Mouse (Mus musculus) kidney, embryonic 14.5 days (tissue): ENCODE data around the gene Olfr1532-ps1. TPM values are rescaled to one million over a fixed set of nuclear protein-coding genes. Genes with fewer than 3 reads are reported as not detected.
"Not testable (repeated sequence)": the region's sequence is repeated elsewhere in the genome, so short reads cannot be mapped to it uniquely, and the experiment has no call there.

Experiments used
- ATAC-seq: fragments of 200-750 bp; cut with Nextera tagmentation; 2 replicates; pipeline ENCODE4 v1.8.0; 2017; ENCODE audit warnings: moderate number of reproducible peaks, mild to moderate bottlenecking, moderate TSS enrichment, moderate library complexity; ENCODE audit not compliant: low FRiP score, low TSS enrichment
- H3K27ac ChIP-seq: fragments of 300-500 bp; sonication (generic); 2 replicates; pipeline ENCODE4 v1.5.1; 2014; ENCODE audit warnings: low read depth, mild to moderate bottlenecking, low read length, moderate library complexity, mixed read lengths
- H3K27me3 ChIP-seq: fragments of 300-500 bp; sonication (generic); 2 replicates; pipeline ENCODE4 v1.6.1; 2014; ENCODE audit warnings: mild to moderate bottlenecking, low read length; ENCODE audit not compliant: control insufficient read depth, insufficient read depth
- H3K36me3 ChIP-seq: fragments of 300-500 bp; sonication (generic); 2 replicates; pipeline ENCODE4 v1.6.1; 2014; ENCODE audit warnings: low read length, mixed read lengths; ENCODE audit not compliant: control insufficient read depth, insufficient read depth
- H3K4me1 ChIP-seq: fragments of 300-500 bp; sonication (generic); 2 replicates; pipeline ENCODE4 v1.6.1; 2014; ENCODE audit warnings: low read length, mixed read lengths; ENCODE audit not compliant: control insufficient read depth, insufficient read depth
- H3K4me2 ChIP-seq: fragments of 300-500 bp; sonication (generic); replicated peaks from 2 replicates; pipeline ENCODE4 v1.6.1; 2014; ENCODE audit warnings: low read depth, mild to moderate bottlenecking, low read length
- H3K4me3 ChIP-seq: fragments of 300-500 bp; sonication (generic); 2 replicates; pipeline ENCODE4 v1.5.1; 2014; ENCODE audit warnings: mild to moderate bottlenecking, low read length
- H3K9ac ChIP-seq: fragments of 300-500 bp; sonication (generic); 2 replicates; pipeline ENCODE4 v1.6.1; 2014; ENCODE audit warnings: low read depth, mild to moderate bottlenecking, low read length, moderate library complexity
- H3K9me3 ChIP-seq: fragments of 300-500 bp; sonication (generic); 2 replicates; pipeline ENCODE4 v1.6.1; 2016; ENCODE audit warnings: low read length; ENCODE audit not compliant: control insufficient read depth
- WGBS: fragments of 180-500 bp; shearing (Covaris S2); extraction: QIAGEN DNeasy Blood & Tissue Kit; methylation state at CpG from one replicate; pipeline ENCODE4 v1.1.7; 2014; 5-methylcytosine and 5-hydroxymethylcytosine counted together
- polyA plus RNA-seq: library from polyadenylated mRNA; unstranded; fragments of >200 nt; fragmentation: Nextera tagmentation; extraction: Ambion mirVana; gene quantifications from 2 replicates; pipeline ENCODE4 v1.2.1, GENCODE M21; 2014

Gene Olfr1532-ps1
- polyA plus RNA-seq = not detected in 2 replicates

- no peak within 1 kb of the TSS for H3K9ac ChIP-seq
- H3K4me3 ChIP-seq = no peak within 1 kb of the TSS
- no peak within 1 kb of the TSS for H3K4me2 ChIP-seq
- no peaks in the 10 kb centered on the region for H3K9me3 ChIP-seq
- WGBS = 80% methylated on average over 2 of the region's 2 CpGs
- no peaks in the 10 kb centered on the region for H3K36me3 ChIP-seq
- H3K27me3 ChIP-seq = no peaks in the 10 kb centered on the region
- H3K27ac ChIP-seq = no peak within 1 kb of the TSS
- H3K4me1 ChIP-seq = no peaks in the 10 kb centered on the region
- no peak for ATAC-seq
Observed at GRCm38 (mm10) chr7:106907676-106908075, at the start of gene Olfr1532-ps1. TSS of gene Olfr1532-ps1 (plus strand) at chr7:106908001.

DNA sequence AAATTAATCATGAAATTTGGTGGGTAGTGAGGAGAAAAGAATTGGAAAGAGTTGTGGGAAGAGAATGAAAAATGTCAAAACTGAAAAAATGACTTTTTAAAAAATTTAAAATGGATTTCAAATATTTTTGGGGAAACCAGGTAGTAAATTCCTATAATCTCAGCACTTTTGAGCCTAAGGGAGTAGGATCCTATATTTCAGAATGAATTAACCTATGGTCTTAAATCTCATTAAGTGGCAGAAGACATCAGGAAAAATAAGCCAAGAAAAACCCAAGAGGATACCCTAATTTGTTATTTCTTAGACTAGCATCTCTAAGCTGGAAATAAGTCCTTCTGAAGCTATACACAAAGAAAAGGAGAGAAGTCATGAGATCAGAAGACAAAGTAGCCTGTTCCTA, 44.9 kb upstream of the Olfr1532-ps1 start, which contains the start of gene Olfr704:
TSS of gene Olfr704 (plus strand) at position 301 of the 400 bp plus-strand sequence.
- Histone ChIP-seq H3K9ac (no peak within 1 kb of the TSS), H3K9me3 (no peaks in the 10 kb centered on the region), H3K4me3 (no peak within 1 kb of the TSS), H3K27ac (no peak within 1 kb of the TSS), H3K4me1 (no peaks in the 10 kb centered on the region), H3K4me2 (no peak within 1 kb of the TSS), H3K27me3 (no peaks in the 10 kb centered on the region), H3K36me3 (no peaks in the 10 kb centered on the region)
- no peak for ATAC-seq

- Histone ChIP-seq H3K27ac (no peak within 1 kb of the TSS), H3K4me1 (no peaks in the 10 kb centered on the region)
- 79% methylated on average over 3 of the region's 3 CpGs for WGBS
Observed at GRCm38 (mm10) chr7:106876791-106877190, 31.0 kb upstream of the Olfr1532-ps1 start, which contains the start of gene Olfr705. TSS of gene Olfr705 (minus strand) at chr7:106876891.

GRCm38 (mm10) chr7:106888062-106888461, 19.7 kb upstream of the Olfr1532-ps1 start, which contains the start of gene Olfr706:
TSS of gene Olfr706 (minus strand) at chr7:106888162.
- no peak for ATAC-seq
- 80% methylated on average over 2 of the region's 2 CpGs for WGBS
- Histone ChIP-seq H3K4me1 (no peaks in the 10 kb centered on the region), H3K27ac (no peak within 1 kb of the TSS), H3K9ac (no peak within 1 kb of the TSS), H3K27me3 (no peaks in the 10 kb centered on the region), H3K4me2 (no peak within 1 kb of the TSS), H3K9me3 (no peaks in the 10 kb centered on the region), H3K36me3 (no peaks in the 10 kb centered on the region), H3K4me3 (no peak within 1 kb of the TSS)

More at GRCm38 (mm10) chr7:106876791-106877190, 31.0 kb upstream of the Olfr1532-ps1 start, which contains the start of gene Olfr705:
- H3K27me3 ChIP-seq = no peaks in the 10 kb centered on the region
- H3K9ac ChIP-seq = no peak within 1 kb of the TSS
- H3K4me3 ChIP-seq = no peak within 1 kb of the TSS
- no peaks in the 10 kb centered on the region for H3K9me3 ChIP-seq
- no peak for ATAC-seq
- H3K4me2 ChIP-seq = no peak within 1 kb of the TSS
- no peaks in the 10 kb centered on the region for H3K36me3 ChIP-seq

- not testable (repeated sequence) for H3K4me2 ChIP-seq, H3K36me3 ChIP-seq, H3K9me3 ChIP-seq, H3K27ac ChIP-seq, H3K4me1 ChIP-seq, H3K27me3 ChIP-seq, H3K4me3 ChIP-seq, H3K9ac ChIP-seq, ATAC-seq
- WGBS = 87% methylated on average over 3 of the region's 3 CpGs
Observed at GRCm38 (mm10) chr7:106901141-106901540, 6.7 kb upstream of the Olfr1532-ps1 start, which contains the start of gene Olfr707. TSS of gene Olfr707 (minus strand) at chr7:106901241.

DNA sequence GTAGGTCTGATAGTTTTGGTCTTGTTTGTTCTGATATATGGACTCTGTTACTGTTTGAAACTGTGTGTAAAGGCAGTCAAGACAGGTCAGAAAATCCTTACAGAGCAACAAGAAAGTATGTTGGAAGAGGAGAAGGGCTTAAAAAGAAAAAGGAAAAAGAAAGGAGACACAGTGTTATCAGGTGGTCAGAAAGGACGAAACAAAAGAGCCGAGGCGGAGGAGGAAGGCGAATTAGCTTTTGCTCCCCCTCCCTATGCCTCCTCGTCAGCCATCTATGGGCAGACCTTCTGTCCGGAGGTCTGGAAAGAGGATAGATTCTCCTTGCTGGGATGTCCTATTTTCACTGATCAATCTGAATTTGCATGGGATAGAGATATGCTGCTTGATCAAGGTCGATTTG, 13.2 kb downstream of the Olfr1532-ps1 start:
- not testable (repeated sequence) for H3K4me1 ChIP-seq, H3K9me3 ChIP-seq, H3K4me2 ChIP-seq, H3K4me3 ChIP-seq, H3K36me3 ChIP-seq, H3K9ac ChIP-seq, ATAC-seq, H3K27ac ChIP-seq, H3K27me3 ChIP-seq
- whole genome bisulfite sequencing = 90% methylated on average over 2 of the region's 7 CpGs

- ATAC-seq = no peak
- Histone ChIP-seq H3K4me1 (no peaks in the 10 kb centered on the region), H3K27ac (no peak within 1 kb of the TSS), H3K4me3 (no peak within 1 kb of the TSS), H3K27me3 (no peaks in the 10 kb centered on the region), H3K4me2 (no peak within 1 kb of the TSS), H3K36me3 (no peaks in the 10 kb centered on the region), H3K9ac (no peak within 1 kb of the TSS), H3K9me3 (no peaks in the 10 kb centered on the region)
Observed at GRCm38 (mm10) chr7:106932119-106932518, 24.3 kb downstream of the Olfr1532-ps1 start, which contains the start of gene Olfr709-ps1. TSS of gene Olfr709-ps1 (minus strand) at chr7:106932219.

DNA sequence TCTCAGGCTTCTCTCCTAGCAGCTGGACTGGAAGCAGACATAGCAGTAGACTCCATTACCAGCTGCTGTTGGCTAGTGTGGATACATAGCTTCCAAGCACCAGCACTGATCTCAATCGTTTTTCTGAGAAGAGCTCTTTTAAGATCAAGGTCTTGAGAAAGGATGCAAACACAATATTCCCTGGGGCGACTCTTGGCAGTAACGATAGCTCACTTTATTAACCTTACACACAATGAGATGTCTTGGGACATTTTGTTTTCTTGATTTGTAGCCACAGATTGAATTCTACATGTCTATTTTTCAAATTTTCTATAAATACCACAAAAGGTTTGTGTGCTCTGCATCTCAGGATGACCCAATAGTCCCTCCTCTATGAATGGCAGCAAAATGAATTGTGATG, 40.4 kb downstream of the Olfr1532-ps1 start, which contains the start of gene Olfr710:
TSS of gene Olfr710 (minus strand) at position 101 of the 400 bp plus-strand sequence.
- Histone ChIP-seq H3K27me3 (no peaks in the 10 kb centered on the region), H3K9me3 (no peaks in the 10 kb centered on the region), H3K4me2 (no peak within 1 kb of the TSS), H3K36me3 (no peaks in the 10 kb centered on the region), H3K4me3 (no peak within 1 kb of the TSS), H3K9ac (no peak within 1 kb of the TSS), H3K27ac (no peak within 1 kb of the TSS), H3K4me1 (no peaks in the 10 kb centered on the region)
- 80% methylated on average over 3 of the region's 3 CpGs for WGBS
- ATAC-seq = no peak

DNA sequence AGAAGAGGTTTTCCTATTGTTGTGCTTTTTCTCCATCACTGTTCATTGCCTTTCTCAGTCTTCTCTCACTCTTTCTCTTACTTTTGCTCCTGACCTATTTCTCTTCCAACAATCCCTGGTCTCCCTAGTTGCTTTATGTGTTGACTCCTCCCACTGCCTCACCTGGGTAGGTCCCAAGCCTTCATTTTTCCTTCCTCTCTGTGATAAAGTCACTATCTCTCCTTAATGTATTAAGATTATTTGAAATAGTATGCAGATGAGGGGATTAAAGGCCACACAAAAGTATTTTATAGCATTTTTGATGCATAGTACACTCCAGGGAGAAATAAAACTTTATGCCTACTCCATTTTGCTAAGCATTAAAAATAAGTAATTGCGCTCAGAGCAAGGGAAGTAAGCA, 56.0 kb downstream of the Olfr1532-ps1 start, which contains the start of gene Olfr6:
TSS of gene Olfr6 (minus strand) at position 101 of the 400 bp plus-strand sequence.
- H3K27ac ChIP-seq = no peak within 1 kb of the TSS
- no peaks in the 10 kb centered on the region for H3K27me3 ChIP-seq
- no peaks in the 10 kb centered on the region for H3K36me3 ChIP-seq
- no peak for ATAC-seq
- no peak within 1 kb of the TSS for H3K4me3 ChIP-seq
- H3K9ac ChIP-seq = no peak within 1 kb of the TSS
- H3K4me2 ChIP-seq = no peak within 1 kb of the TSS
- 75% methylated on average over 1 of the region's 1 CpGs for WGBS
- H3K9me3 ChIP-seq = no peaks in the 10 kb centered on the region
- H3K4me1 ChIP-seq = no peaks in the 10 kb centered on the region
